Mouse (Mus musculus): ENCODE results near the gene Sult1c1.
"Not testable (repeated sequence)": the region's sequence is repeated elsewhere in the genome, so short reads cannot be mapped to it uniquely, and the experiment has no call there.

Sult1c1 gene

DNA sequence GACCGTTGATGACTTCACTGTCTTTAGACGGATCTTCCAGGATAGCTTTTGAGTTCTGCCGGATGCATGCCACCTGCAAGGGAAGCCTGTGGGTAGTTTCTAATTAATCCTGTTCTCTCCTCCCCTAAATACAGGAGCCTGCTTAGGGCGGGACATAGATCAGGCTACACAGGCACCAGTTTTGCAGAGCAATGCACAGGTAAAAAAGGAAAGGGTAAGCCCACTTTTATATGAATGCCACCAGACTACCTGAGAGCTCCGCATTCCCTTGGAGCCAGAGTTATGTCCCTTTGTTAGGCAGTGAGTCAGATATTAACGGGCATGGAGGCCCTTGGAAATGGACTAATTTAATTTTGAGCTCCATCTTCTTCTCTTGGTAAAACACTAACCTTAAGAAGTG is at the start of gene Sult1c1:
Sult1c1 (minus strand) TSS at position 101 of the 400 bp plus-strand sequence.
- in situ Hi-C loops (cut with MboI; ENCODE audit: low pct_unique_long_range_greater_than_20kb in 1 of 2, low sequenced_read_pairs in 2 of 2, unreplicated experiment in 1 of 2) = no loop called here

DNA sequence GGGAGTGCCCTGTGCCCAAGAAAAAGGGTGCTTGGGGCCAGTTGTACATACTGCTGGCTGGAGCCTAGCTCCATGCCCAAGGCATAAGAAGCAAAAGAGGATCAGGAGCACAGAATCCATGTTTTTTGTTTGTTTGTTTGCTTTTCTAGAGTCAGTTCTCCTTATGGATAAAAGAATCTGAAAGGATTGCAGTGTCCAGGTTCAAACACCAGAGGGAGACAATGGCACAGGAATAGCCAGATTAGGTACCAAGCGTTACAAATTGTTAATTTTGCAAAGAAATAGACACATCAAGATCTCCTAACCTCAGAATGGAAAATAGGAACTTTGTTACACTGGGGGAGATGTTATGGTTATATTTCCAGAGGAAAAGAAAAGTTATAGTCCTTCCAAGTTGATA is 23.7 kb upstream of the Sult1c1 start:
- in situ Hi-C loops (cut with MboI; ENCODE audit: low pct_unique_long_range_greater_than_20kb in 1 of 2, low sequenced_read_pairs in 2 of 2, unreplicated experiment in 1 of 2) = no loop called here

DNA sequence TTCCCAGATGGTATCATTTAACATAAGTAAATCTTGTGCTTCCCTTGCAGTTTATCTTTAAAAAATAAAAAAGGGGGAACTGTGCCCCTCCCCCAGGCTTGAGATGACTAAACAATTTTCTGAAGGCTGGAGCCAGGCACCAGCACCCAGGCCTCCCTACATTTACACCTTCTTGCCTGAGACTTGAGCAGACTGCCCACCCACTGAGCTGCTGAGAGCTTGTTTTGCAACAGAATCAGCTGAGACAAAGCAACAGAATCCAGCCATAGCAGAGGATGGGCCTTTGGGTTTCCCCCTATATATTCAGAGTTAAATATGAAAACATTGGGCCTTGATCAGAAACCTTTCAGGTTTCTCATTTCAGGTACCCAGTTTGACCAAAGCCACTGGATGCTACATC is 20.7 kb upstream of the Sult1c1 start:
- in situ Hi-C loops (cut with MboI; ENCODE audit: low pct_unique_long_range_greater_than_20kb in 1 of 2, low sequenced_read_pairs in 2 of 2, unreplicated experiment in 1 of 2) = no loop called here

DNA sequence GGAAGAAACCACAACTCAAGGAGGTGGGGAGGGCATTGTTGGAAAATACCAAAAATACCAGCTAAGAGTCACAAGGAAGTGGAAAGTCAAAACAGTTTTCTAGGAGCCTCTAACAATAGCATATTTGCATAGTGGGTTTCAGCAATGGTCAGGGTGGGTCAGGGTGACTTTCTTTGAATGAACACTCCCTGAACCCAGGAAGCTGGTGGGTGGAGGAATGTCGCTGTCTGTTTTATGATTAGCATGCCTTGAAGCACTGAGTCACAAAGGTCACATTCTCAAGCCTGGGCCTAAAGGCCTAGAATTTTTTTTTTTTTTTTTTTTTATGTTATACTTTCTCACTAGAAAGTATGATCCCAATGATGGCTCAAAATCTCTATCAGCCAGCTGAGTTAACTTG is 20.1 kb upstream of the Sult1c1 start:
- in situ Hi-C loops (cut with MboI; ENCODE audit: low pct_unique_long_range_greater_than_20kb in 1 of 2, low sequenced_read_pairs in 2 of 2, unreplicated experiment in 1 of 2) = not testable (repeated sequence)

DNA sequence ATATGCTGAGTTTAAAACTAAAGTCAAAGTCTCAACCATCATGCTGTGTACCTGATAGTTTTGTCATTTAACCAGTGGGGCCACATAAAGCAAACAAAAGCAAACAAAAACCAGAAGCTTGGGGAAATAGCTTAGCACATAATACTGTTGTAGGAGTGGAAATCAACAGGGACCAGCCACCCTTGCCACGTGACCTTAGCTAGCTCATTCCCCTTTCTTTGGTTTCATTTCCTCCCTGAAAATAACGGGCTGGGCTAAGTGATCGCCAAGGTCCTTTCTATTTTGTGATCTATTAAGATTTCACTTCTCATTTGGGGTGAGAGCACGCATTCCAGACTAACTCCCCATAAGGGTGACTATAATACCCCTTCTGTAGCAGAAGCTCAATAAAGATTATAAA is 13.0 kb upstream of the Sult1c1 start:
- in situ Hi-C loops (cut with MboI; ENCODE audit: low pct_unique_long_range_greater_than_20kb in 1 of 2, low sequenced_read_pairs in 2 of 2, unreplicated experiment in 1 of 2) = no loop called here

DNA sequence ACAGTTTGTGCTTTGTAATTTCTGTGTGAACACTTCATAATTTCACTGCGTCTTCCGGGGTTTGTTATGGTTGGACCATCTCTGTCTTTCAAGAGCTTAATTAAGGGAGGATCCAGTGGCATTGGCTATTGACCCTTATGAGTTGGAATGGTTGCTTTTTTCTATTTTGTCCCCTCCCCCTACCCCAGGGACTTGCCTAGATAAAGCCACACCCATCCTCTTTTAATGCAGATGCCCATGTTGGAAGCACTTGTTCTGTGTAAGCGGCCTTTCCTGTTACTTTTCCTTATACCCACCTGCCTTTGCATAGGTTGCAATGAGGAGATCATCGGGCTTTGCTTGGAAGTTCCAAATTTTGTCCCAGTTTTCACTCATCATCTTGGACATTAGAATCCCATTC is 16.9 kb downstream of the Sult1c1 start:
- in situ Hi-C loops (cut with MboI; ENCODE audit: low pct_unique_long_range_greater_than_20kb in 1 of 2, low sequenced_read_pairs in 2 of 2, unreplicated experiment in 1 of 2) = no loop called here

DNA sequence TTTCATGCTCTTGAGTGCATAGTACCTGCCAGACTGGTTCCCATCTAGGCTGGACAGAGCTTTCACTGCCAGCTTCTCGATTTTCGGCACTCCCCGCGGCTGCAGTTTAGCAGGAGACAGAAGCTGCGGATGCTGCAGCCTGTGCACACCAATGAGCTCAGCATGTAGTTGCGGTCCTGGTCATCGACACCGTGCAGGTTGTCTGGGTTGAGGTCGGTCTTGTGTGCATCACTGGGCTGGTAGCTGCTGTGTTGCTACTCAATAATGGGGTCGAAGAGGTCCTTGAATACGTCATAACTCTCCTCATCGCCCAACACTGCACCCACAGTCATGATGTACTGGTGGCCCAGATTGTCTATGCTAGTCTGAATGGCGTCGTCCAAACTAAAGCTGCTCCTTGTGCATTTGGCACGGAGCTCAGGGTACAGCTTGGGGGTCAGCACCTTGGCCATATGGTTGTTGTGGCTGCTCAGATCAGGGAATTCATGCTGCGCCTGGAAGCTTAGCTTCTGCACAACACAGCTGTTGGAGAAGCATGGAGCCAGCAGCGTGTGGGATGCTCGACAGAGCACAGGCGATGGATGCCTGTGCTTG is 48.8 kb downstream of the Sult1c1 start:
- in situ Hi-C loops (cut with MboI; ENCODE audit: low pct_unique_long_range_greater_than_20kb in 1 of 2, low sequenced_read_pairs in 2 of 2, unreplicated experiment in 1 of 2) = no loop called here

DNA sequence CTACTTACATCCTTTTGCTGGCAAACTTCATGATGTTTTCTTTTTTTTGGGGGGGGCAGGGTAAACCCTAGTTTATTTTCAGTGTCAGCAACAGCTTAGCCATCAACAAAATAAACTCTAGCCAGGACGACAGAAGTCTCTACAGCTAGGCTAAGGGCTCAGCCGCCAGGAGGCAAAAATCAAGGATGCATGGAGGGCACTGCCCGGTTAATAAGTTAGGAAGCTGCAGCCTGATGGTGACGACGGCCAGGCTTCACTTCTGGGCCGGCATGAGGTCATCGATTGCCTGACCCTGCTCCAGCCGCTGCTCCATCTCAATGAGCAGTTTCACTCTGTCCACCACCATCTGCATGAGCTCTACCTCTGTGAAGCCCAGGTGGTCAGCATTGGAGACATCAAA is 49.7 kb downstream of the Sult1c1 start:
- in situ Hi-C loops (cut with MboI; ENCODE audit: low pct_unique_long_range_greater_than_20kb in 1 of 2, low sequenced_read_pairs in 2 of 2, unreplicated experiment in 1 of 2) = no loop called here
